ENCODE assay signal across 11 mouse cellular contexts in genomic region chr13:43908041-43908644, GRCm38 (mm10).
DNase-seq lines count a peak whose midpoint lies in the region; ATAC-seq and TF ChIP-seq lines count a peak whose summit lies in the region.
"Had no signal": no experiment of that assay in that cellular context is flagged by ENCODE, and none has a peak within 500 bp of the region (broad histone marks: within the 10 kb centered on the region; RNA-seq: fewer than 3 reads in every experiment).

No protein-coding gene starts in this region.

- 0 out of 2 replicates have a peak overlapping the region, but pooled peaks have one; percentile 0 for H3K9ac ChIP-seq in liver, embryonic 12.5 days
- no peak overlapping the region for H3K9ac ChIP-seq in stomach, postnatal 0 days (ENCODE audit: low read length)
- H3K9ac ChIP-seq: hindbrain, embryonic 13.5 days had no signal

- no peaks in the 10 kb centered on the region for H3K36me3 ChIP-seq in testis, adult 2 months (ENCODE audit: control insufficient read depth, insufficient read depth, low read length)
- no peaks in the 10 kb centered on the region for H3K36me3 ChIP-seq in heart, embryonic 10.5 days
- H3K36me3 ChIP-seq in liver, embryonic 12.5 days: no peaks in the 10 kb centered on the region
- no peaks in the 10 kb centered on the region for H3K36me3 ChIP-seq in stomach, postnatal 0 days (ENCODE audit: control insufficient read depth, insufficient read depth, low read length)
- H3K36me3 ChIP-seq: hindbrain, embryonic 13.5 days had no signal

- H3K27ac ChIP-seq in testis, adult 2 months (ENCODE audit: control insufficient read depth, insufficient read depth, low read depth, low read length): peak overlapping the region; percentile 4; the same call in 1 of the 2 replicates
- H3K27ac ChIP-seq in heart, embryonic 10.5 days: peak overlapping the region; percentile 52; the same call in 1 of the 2 replicates
- no peak overlapping the region for H3K27ac ChIP-seq in liver, embryonic 12.5 days
- no peak overlapping the region for H3K27ac ChIP-seq in stomach, postnatal 0 days (replicated peaks)
- H3K27ac ChIP-seq: hindbrain, embryonic 13.5 days had no signal

- WGBS in heart, embryonic 10.5 days: 24% methylated on average over 16 of the region's 16 CpGs
- 17% methylated on average over 16 of the region's 16 CpGs for WGBS in liver, embryonic 12.5 days (ENCODE audit: insufficient replicate concordance)
- WGBS in stomach, postnatal 0 days: 35% methylated on average over 16 of the region's 16 CpGs

- H3K9me3 ChIP-seq in heart, embryonic 10.5 days: no peaks in the 10 kb centered on the region
- no peaks in the 10 kb centered on the region for H3K9me3 ChIP-seq in liver, embryonic 12.5 days (replicated peaks)
- H3K9me3 ChIP-seq in stomach, postnatal 0 days (ENCODE audit: control insufficient read depth, low read length): no peaks in the 10 kb centered on the region
- H3K9me3 ChIP-seq: hindbrain, embryonic 13.5 days had no signal

- H3K4me2 ChIP-seq in liver, embryonic 12.5 days: peak overlapping the region; percentile 53
- peak overlapping the region; percentile 34; the same call in 1 of the 2 replicates for H3K4me2 ChIP-seq in stomach, postnatal 0 days (replicated peaks; ENCODE audit: low read depth)
- H3K4me2 ChIP-seq: hindbrain, embryonic 13.5 days had no signal

- no peak overlapping the region for H3K4me3 ChIP-seq in testis, adult 2 months (ENCODE audit: control insufficient read depth, low read depth, low read length)
- H3K4me3 ChIP-seq in heart, embryonic 10.5 days: 0 out of 2 replicates have a peak overlapping the region, but pooled peaks have one; percentile 9
- 0 out of 2 replicates have a peak overlapping the region, but pooled peaks have one; percentile 14 for H3K4me3 ChIP-seq in liver, embryonic 12.5 days
- H3K4me3 ChIP-seq in stomach, postnatal 0 days (ENCODE audit: low read depth, low read length): no peak overlapping the region
- H3K4me3 ChIP-seq: hindbrain, embryonic 13.5 days had no signal

- no peaks in the 10 kb centered on the region for H3K27me3 ChIP-seq in testis, adult 2 months (ENCODE audit: control insufficient read depth, insufficient read depth, low read length)
- H3K27me3 ChIP-seq in heart, embryonic 10.5 days (ENCODE audit: insufficient read depth, poor library complexity, severe bottlenecking): peaks cover 14% of the 10 kb centered on the region; the same call in 1 of the 2 replicates
- H3K27me3 ChIP-seq in liver, embryonic 12.5 days (replicated peaks): peaks cover 38% of the 10 kb centered on the region
- H3K27me3 ChIP-seq in stomach, postnatal 0 days (ENCODE audit: control insufficient read depth, insufficient read depth, low read length): no peaks in the 10 kb centered on the region

- TF ChIP-seq POLR2A in testis, adult 2 months (IDR thresholded peaks at IDR 0.05; ENCODE audit: control insufficient read depth, low read depth, low read length): no peak

- peak; percentile 91 for ATAC-seq in liver, embryonic 12.5 days
- ATAC-seq in stomach, postnatal 0 days (ENCODE audit: low FRiP score, low TSS enrichment): peak; percentile 49; the same call in 1 of the 2 replicates

- no peak for TF ChIP-seq EP300 in stomach, postnatal 0 days (optimal IDR thresholded peaks at IDR 0.05)

- no peaks in the 10 kb centered on the region for H3K4me1 ChIP-seq in testis, adult 2 months (ENCODE audit: control insufficient read depth, insufficient read depth, low read length)
- H3K4me1 ChIP-seq in heart, embryonic 10.5 days: peaks cover 36% of the 10 kb centered on the region
- peaks cover 17% of the 10 kb centered on the region for H3K4me1 ChIP-seq in liver, embryonic 12.5 days
- H3K4me1 ChIP-seq in stomach, postnatal 0 days (replicated peaks; ENCODE audit: control insufficient read depth, insufficient read depth): peaks cover 5% of the 10 kb centered on the region

- DNase-seq in testis, postnatal 10 days (ENCODE audit: low spot score): no peak
- no peak for DNase-seq in heart, embryonic 10.5 days (ENCODE audit: low spot score)
- DNase-seq in stomach, postnatal 0 days (ENCODE audit: low spot score): no peak
- DNase-seq in thymus, postnatal 14 days: no peak
- DNase-seq in kidney, adult 18-20 months: no peak
- DNase-seq in natural killer cell, adult 2 months (ENCODE audit: low spot score in 2 of 2): no peak
- DNase-seq: cerebellum, adult 2 months; right cerebral cortex, postnatal 4 days had no signal

- TF ChIP-seq CTCF in testis, adult 2 months (IDR thresholded peaks at IDR 0.05; ENCODE audit: control insufficient read depth, insufficient read depth, insufficient replicate concordance, low read depth, low read length): no peak
- no peak for TF ChIP-seq CTCF in stomach, postnatal 0 days (IDR thresholded peaks at IDR 0.05; ENCODE audit: low read depth)

Comparison
In these comparisons a context has a peak if more than half of its experiments do, and no peak if none do; other contexts are left out.
1. H3K27ac ChIP-seq: peak in testis, adult 2 months (single experiment) and heart, embryonic 10.5 days (single experiment); none in liver, embryonic 12.5 days (single experiment) and stomach, postnatal 0 days (single experiment).
2. H3K4me3 ChIP-seq: peak in heart, embryonic 10.5 days (single experiment) and liver, embryonic 12.5 days (single experiment); none in testis, adult 2 months (single experiment) and stomach, postnatal 0 days (single experiment).